Mouse (Mus musculus): ENCODE data around the gene Ndufb5. TPM values are rescaled to one million over a fixed set of nuclear protein-coding genes. Genes with fewer than 3 reads are reported as not detected.

Gene Ndufb5
- polyA plus RNA-seq (2021; fragmentation: Nextera tagmentation), result 581 and 686 TPM in 2 replicates
- long read RNA-seq, experiment 1, transcript Ndufb5-204 (6 exons, 1,079 nt), result major isoform, 165 of 182 reads
- long read RNA-seq, experiment 1, transcript Ndufb5-208 (1 exons, 3,127 nt), result minor isoform, 6 of 182 reads
- long read RNA-seq, experiment 1, partial matches to known transcripts, result 1 of 182 reads
- long read RNA-seq, experiment 1, other reads (novel, unspliced or antisense), result 9 of 182 reads
- long read RNA-seq, experiment 2, transcript Ndufb5-204 (6 exons, 1,079 nt), result major isoform, 471 of 501 reads
- long read RNA-seq, experiment 2, partial matches to known transcripts, result 5 of 501 reads
- long read RNA-seq, experiment 2, other reads (novel, unspliced or antisense), result 20 of 501 reads

GRCm38 (mm10) chr3:32736244-32737171 is at the start of gene Ndufb5:
Gene Ndufb5 (plus strand): TSS chr3:32736990.

GRCm38 (mm10) chr3:32705647-32706348 is 31.0 kb upstream of the Ndufb5 start, which contains the start of gene Actl6a:
Gene Actl6a (plus strand): TSS chr3:32706298.

GRCm38 (mm10) chr3:32737172-32737655 is 424 bp downstream of the Ndufb5 start, which contains the start of gene Mrpl47:
Gene Mrpl47 (minus strand): TSS chr3:32737605.

Other genes starting within 250 kb of the Ndufb5 start
- gene Kcnmb3, start 244.8 kb upstream of the Ndufb5 start, polyA plus RNA-seq (2021; fragmentation: Nextera tagmentation), result 0.06 TPM in 1 of 2 replicates, not detected in the other
- gene Zfp639, start 226.7 kb upstream of the Ndufb5 start, polyA plus RNA-seq (2021; fragmentation: Nextera tagmentation), result 12.9 and 16.5 TPM in 2 replicates
- gene Mfn1, start 207.5 kb upstream of the Ndufb5 start, polyA plus RNA-seq (2021; fragmentation: Nextera tagmentation), result 5.6 and 22.6 TPM in 2 replicates
- 27.5 and 52.7 TPM in 2 replicates for gene Gnb4, start 120.4 kb upstream of the Ndufb5 start, polyA plus RNA-seq (2021; fragmentation: Nextera tagmentation)
- gene Actl6a, start 30.7 kb upstream of the Ndufb5 start, polyA plus RNA-seq (2021; fragmentation: Nextera tagmentation), result 18.7 and 22.0 TPM in 2 replicates
- gene Mrpl47, start 615 bp downstream of the Ndufb5 start, polyA plus RNA-seq (2021; fragmentation: Nextera tagmentation), result 18.7 and 28.1 TPM in 2 replicates
- 11.6 and 13.1 TPM in 2 replicates for gene Usp13, start 80.6 kb downstream of the Ndufb5 start, polyA plus RNA-seq (2021; fragmentation: Nextera tagmentation)